Mouse (Mus musculus) forebrain, embryonic 16.5 days (tissue): ENCODE results near the gene 3110009E18Rik. TPM values are rescaled to one million over a fixed set of nuclear protein-coding genes. Genes with fewer than 3 reads are reported as not detected.

Source experiments
- polyA plus RNA-seq: library from polyadenylated mRNA; unstranded; fragments of >200 nt; fragmentation: Nextera tagmentation; extraction: Ambion mirVana; gene quantifications from 2 replicates; pipeline ENCODE4 v1.2.1, GENCODE M21; 2015

3110009E18Rik gene
- polyA plus RNA-seq, 1 experiment from 2014 or later, result 22.8 TPM

Other genes with a start within 250 kb of the 3110009E18Rik start
- gene Tmem177, start 208.0 kb upstream of the 3110009E18Rik start, polyA plus RNA-seq, result 13.4 and 14.3 TPM in 2 replicates
- gene Cfap221, start 124.0 kb upstream of the 3110009E18Rik start, polyA plus RNA-seq, result 0.25 and 0.60 TPM in 2 replicates
- 0.51 and 0.52 TPM in 2 replicates for gene Sctr, start 114.3 kb upstream of the 3110009E18Rik start, polyA plus RNA-seq
- 5.6 and 6.4 TPM in 2 replicates for gene Tmem37, start 47.1 kb upstream of the 3110009E18Rik start, polyA plus RNA-seq
- gene Dbi, start 109 bp upstream of the 3110009E18Rik start, polyA plus RNA-seq, result 1,146 and 1,367 TPM in 2 replicates
- gene Steap3, start 151.5 kb downstream of the 3110009E18Rik start, polyA plus RNA-seq, result 2.8 and 3.4 TPM in 2 replicates
- 0.47 and 0.81 TPM in 2 replicates for gene C1ql2, start 219.4 kb downstream of the 3110009E18Rik start, polyA plus RNA-seq